Mouse (Mus musculus): Measurements from ENCODE around the gene Cttn.

DNA sequence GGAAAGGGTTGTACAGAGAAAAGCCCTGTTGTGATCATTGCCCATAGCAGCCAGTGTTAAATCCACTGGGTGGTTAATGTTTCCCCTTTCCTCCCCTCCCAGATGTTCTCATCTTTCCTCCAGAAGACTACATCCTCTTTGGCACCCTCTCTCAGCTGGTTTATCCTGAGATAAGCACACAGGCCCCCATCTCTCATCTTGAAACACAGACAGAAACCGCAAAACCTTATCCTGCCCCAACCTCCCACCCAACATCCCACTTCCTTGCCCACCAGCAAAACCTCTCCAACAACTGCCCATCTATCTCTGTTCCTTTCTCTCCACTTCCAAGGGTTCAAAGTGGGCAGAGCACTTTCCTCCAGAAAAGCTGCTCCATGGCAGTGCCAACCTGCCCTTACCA is 36.0 kb upstream of the Cttn start:
- no peak for TF ChIP-seq CTCF (conservative IDR thresholded peaks at IDR 0.05; ENCODE audit: insufficient read depth, insufficient read length, low read depth, low read length)
- no peak for TF ChIP-seq POLR2A (IDR thresholded peaks at IDR 0.05; ENCODE audit: low read depth, low read length)
